Mouse (Mus musculus) midbrain, embryonic 15.5 days (tissue): ENCODE results near the gene Ms4a6b. TPM values are rescaled to one million over a fixed set of nuclear protein-coding genes. Genes with fewer than 3 reads are reported as not detected.
"Not testable (repeated sequence)": the region's sequence is repeated elsewhere in the genome, so short reads cannot be mapped to it uniquely, and the experiment has no call there.

Experiments
- ATAC-seq: fragments of 200-750 bp; cut with Nextera tagmentation; replicated peaks from 2 replicates; pipeline ENCODE4 v1.8.0; 2017; ENCODE audit warnings: moderate TSS enrichment
- H3K27ac ChIP-seq: fragments of 300-500 bp; sonication (generic); 2 replicates; pipeline ENCODE4 v1.5.1; 2015; ENCODE audit warnings: mild to moderate bottlenecking, inconsistent platforms
- H3K27me3 ChIP-seq: fragments of 300-500 bp; sonication (generic); replicated peaks from 2 replicates; pipeline ENCODE4 v1.6.1; 2015; ENCODE audit warnings: inconsistent platforms
- H3K36me3 ChIP-seq: fragments of 300-500 bp; sonication (generic); replicated peaks from 2 replicates; pipeline ENCODE4 v1.6.1; 2015; ENCODE audit warnings: inconsistent platforms
- H3K4me1 ChIP-seq: fragments of 300-500 bp; sonication (generic); 2 replicates; pipeline ENCODE4 v1.6.1; 2015; ENCODE audit warnings: inconsistent platforms
- H3K4me2 ChIP-seq: fragments of 300-500 bp; sonication (generic); 2 replicates; pipeline ENCODE4 v1.6.1; 2015; ENCODE audit warnings: inconsistent platforms, mild to moderate bottlenecking, moderate library complexity
- H3K4me3 ChIP-seq: fragments of 300-500 bp; sonication (generic); 2 replicates; pipeline ENCODE4 v1.5.1; 2015; ENCODE audit warnings: mild to moderate bottlenecking, inconsistent platforms
- H3K9ac ChIP-seq: fragments of 300-500 bp; sonication (generic); 2 replicates; pipeline ENCODE4 v1.6.1; 2015; ENCODE audit warnings: mild to moderate bottlenecking, inconsistent platforms
- H3K9me3 ChIP-seq: fragments of 300-500 bp; sonication (generic); 2 replicates; pipeline ENCODE4 v1.6.1; 2016; ENCODE audit warnings: inconsistent platforms
- WGBS: fragments of 180-500 bp; shearing (Covaris S2); methylation state at CpG from one replicate; pipeline ENCODE4 v1.1.7; 2015; ENCODE audit warnings: mixed read lengths; 5-methylcytosine and 5-hydroxymethylcytosine counted together
- polyA plus RNA-seq: library from polyadenylated mRNA; unstranded; fragments of >200 nt; fragmentation: Nextera tagmentation; extraction: Ambion mirVana; gene quantifications from 2 replicates; pipeline ENCODE4 v1.2.1, GENCODE M21; 2015

Ms4a6b gene
- polyA plus RNA-seq, result 2.5 and 2.7 TPM in 2 replicates

DNA sequence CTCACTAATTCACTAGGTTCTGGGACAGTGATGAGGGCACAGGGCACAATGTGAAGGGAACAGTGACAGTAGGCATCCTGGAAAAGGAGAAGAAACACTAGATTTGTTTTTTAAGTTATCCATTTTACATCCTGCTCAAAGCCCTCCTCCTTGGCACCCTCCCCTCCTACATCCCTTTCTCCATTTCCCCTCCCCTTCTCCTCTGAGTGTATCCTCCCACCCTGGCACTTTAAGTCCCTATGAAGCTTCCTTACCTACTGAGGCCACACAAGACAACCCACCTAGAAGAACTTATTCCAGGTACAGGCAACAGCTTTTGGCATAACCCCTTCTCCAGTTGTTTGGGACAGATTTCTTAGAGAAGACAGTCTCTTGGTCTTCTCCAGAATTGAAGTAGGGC, at the start of gene Ms4a6b:
Gene Ms4a6b, plus strand, starts transcription at position 267 of the 400 bp plus-strand sequence.
- no peak for ATAC-seq
- no peaks in the 10 kb centered on the region for H3K27me3 ChIP-seq
- H3K4me3 ChIP-seq, result no peak within 1 kb of the TSS
- no peaks in the 10 kb centered on the region for H3K4me1 ChIP-seq
- no peak within 1 kb of the TSS for H3K4me2 ChIP-seq
- H3K9ac ChIP-seq, result no peak within 1 kb of the TSS
- no peak within 1 kb of the TSS for H3K27ac ChIP-seq
- no peaks in the 10 kb centered on the region for H3K9me3 ChIP-seq
- H3K36me3 ChIP-seq, result no peaks in the 10 kb centered on the region

DNA sequence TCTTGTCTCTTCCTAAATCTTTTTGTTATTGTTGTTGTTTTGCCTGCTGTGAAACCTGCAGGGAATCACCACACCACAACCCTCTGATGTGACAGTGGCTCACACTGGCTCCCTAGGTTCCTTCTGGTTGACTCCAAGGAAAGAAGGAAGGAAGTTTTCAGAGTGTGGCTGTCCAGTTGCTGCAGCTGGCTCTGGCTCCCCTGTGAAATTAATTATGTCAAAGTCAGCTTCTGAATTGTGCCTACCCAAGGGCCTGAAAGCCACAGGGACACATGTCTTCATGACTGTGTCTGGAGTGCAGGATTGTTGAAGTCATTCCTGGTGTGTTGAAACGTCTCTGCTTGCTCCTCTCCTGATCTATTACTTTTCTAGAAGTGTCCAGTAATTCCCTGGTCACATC, 48.0 kb upstream of the Ms4a6b start:
- not testable (repeated sequence) for H3K27ac ChIP-seq, H3K9ac ChIP-seq, H3K36me3 ChIP-seq, H3K4me2 ChIP-seq, ATAC-seq, H3K9me3 ChIP-seq, H3K4me1 ChIP-seq, H3K4me3 ChIP-seq, H3K27me3 ChIP-seq
- WGBS, result 72% methylated on average over 1 of the region's 1 CpGs

- not testable (repeated sequence) for ATAC-seq, H3K9me3 ChIP-seq, H3K4me2 ChIP-seq, H3K36me3 ChIP-seq, H3K27ac ChIP-seq, H3K4me3 ChIP-seq, H3K4me1 ChIP-seq, H3K9ac ChIP-seq, H3K27me3 ChIP-seq
- WGBS, result 90% methylated on average over 4 of the region's 4 CpGs
Observed at GRCm38 (mm10) chr19:11469215-11469614, 47.1 kb upstream of the Ms4a6b start, which contains the start of gene Ms4a6c. TSS of gene Ms4a6c (plus strand) at chr19:11469366.

DNA sequence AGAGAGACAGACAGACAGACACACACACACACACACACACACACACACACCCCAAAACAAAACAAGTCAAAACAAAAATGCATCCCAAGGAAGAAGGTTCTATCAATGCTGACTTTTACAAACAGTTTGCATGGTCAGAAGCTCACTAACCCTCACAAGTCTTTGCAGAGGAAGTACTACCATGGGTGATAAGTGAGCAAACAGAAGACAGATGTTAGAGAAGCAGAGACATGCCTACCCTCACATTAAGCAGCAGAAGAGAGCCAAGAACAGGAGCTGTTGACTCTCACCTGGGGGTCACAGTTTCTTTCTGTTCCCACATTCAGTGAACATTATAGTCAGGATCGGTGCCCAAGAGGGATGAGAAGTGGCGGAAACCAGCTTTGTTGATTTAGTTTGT, 36.6 kb upstream of the Ms4a6b start:
- 92% methylated on average over 2 of the region's 2 CpGs for WGBS
- ATAC-seq, result no peak
- Histone ChIP-seq H3K9ac (no peak overlapping the region), H3K9me3 (no peaks in the 10 kb centered on the region), H3K27ac (no peak overlapping the region), H3K4me1 (no peaks in the 10 kb centered on the region), H3K27me3 (no peaks in the 10 kb centered on the region), H3K36me3 (no peaks in the 10 kb centered on the region), H3K4me2 (no peak overlapping the region), H3K4me3 (no peak overlapping the region)

DNA sequence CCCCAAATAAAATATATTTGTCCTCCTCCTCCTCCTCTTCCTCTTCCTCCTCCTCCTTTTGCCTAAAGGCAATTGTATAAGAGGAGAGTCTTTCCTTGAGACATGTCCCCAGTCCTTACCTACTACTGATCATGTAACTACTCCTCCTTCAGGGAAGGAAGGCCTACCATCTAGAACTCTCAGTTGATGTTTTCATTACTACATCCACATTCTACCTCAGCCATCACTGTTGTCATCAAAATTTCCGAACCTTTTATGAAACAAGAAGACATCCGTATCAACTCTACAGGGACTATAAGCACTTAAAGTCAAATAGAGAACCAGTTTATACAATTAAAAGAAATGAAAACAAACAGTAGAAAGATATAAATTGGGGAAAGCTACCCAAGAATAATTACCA, 33.6 kb upstream of the Ms4a6b start:
- H3K9ac ChIP-seq, result no peak overlapping the region
- H3K9me3 ChIP-seq, result no peaks in the 10 kb centered on the region
- H3K27ac ChIP-seq, result no peak overlapping the region
- no peak for ATAC-seq
- H3K4me1 ChIP-seq, result no peaks in the 10 kb centered on the region
- 96% methylated on average over 2 of the region's 2 CpGs for WGBS
- no peak overlapping the region for H3K4me3 ChIP-seq
- no peak overlapping the region for H3K4me2 ChIP-seq
- H3K36me3 ChIP-seq, result no peaks in the 10 kb centered on the region
- H3K27me3 ChIP-seq, result no peaks in the 10 kb centered on the region

- 72% methylated on average over 4 of the region's 4 CpGs for WGBS
- Histone ChIP-seq H3K4me2 (no peak overlapping the region), H3K4me3 (no peak overlapping the region), H3K9ac (no peak overlapping the region), H3K36me3 (no peaks in the 10 kb centered on the region), H3K27me3 (no peaks in the 10 kb centered on the region), H3K27ac (no peak overlapping the region), H3K4me1 (no peaks in the 10 kb centered on the region), H3K9me3 (no peaks in the 10 kb centered on the region)
- no peak for ATAC-seq
Observed at GRCm38 (mm10) chr19:11483941-11484340, 32.4 kb upstream of the Ms4a6b start.

- no peak overlapping the region for H3K27ac ChIP-seq
- no peak overlapping the region for H3K4me2 ChIP-seq
- H3K4me1 ChIP-seq, result no peaks in the 10 kb centered on the region
- WGBS, result 84% methylated on average over 3 of the region's 3 CpGs
- H3K9me3 ChIP-seq, result no peaks in the 10 kb centered on the region
- H3K27me3 ChIP-seq, result no peaks in the 10 kb centered on the region
- H3K4me3 ChIP-seq, result no peak overlapping the region
- no peaks in the 10 kb centered on the region for H3K36me3 ChIP-seq
- H3K9ac ChIP-seq, result no peak overlapping the region
- ATAC-seq, result no peak
Observed at GRCm38 (mm10) chr19:11484388-11484787, 31.9 kb upstream of the Ms4a6b start.

DNA sequence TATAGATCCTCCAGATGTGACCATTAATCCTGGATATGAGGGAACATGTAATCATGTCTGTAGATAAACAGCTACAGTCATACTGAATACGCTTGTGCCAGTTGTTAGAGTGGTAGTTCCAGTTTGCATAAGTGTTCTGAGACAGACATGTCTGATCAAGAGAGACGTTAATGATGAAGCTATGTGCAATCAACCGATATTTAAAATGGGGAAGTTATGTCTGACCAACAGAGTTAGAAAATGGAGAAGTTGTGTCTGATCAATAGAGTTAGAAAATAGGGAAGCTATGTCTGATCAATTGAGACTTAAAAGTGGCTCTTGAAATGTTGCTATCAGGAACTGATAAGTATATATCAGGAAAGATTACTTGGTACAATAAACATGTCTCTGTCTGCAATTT, 31.0 kb upstream of the Ms4a6b start:
- Histone ChIP-seq H3K4me3 (no peak overlapping the region), H3K9me3 (no peaks in the 10 kb centered on the region), H3K9ac (no peak overlapping the region), H3K4me2 (no peak overlapping the region), H3K36me3 (no peaks in the 10 kb centered on the region), H3K27ac (no peak overlapping the region), H3K27me3 (no peaks in the 10 kb centered on the region), H3K4me1 (no peaks in the 10 kb centered on the region)
- no peak for ATAC-seq
- 90% methylated on average over 3 of the region's 3 CpGs for WGBS

DNA sequence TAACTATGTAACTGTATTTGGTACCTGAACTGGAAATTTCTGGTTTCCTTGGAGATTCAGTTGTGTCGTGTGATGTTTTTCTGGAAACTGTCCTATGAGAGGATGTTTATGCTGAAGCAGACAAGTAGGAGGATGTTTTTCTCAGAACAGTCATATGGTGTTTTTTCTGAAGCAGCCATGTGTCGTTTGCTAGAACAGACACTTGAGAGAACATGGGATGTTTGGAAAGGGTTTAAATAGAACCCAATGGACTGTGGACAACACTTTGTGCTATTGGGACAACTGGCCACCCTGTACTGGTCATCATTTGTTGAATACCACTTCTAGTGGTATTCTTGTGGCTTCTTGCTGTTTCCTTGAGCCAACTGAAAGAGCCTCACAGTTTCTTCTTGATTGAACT, 30.6 kb upstream of the Ms4a6b start, which contains the start of gene Gm8369:
Gene Gm8369, plus strand, starts transcription at position 193 of the 400 bp plus-strand sequence.
- Histone ChIP-seq H3K27ac (no peak within 1 kb of the TSS), H3K27me3 (no peaks in the 10 kb centered on the region), H3K4me1 (no peaks in the 10 kb centered on the region), H3K4me2 (no peak within 1 kb of the TSS), H3K4me3 (no peak within 1 kb of the TSS), H3K9ac (no peak within 1 kb of the TSS), H3K9me3 (no peaks in the 10 kb centered on the region), H3K36me3 (no peaks in the 10 kb centered on the region)
- WGBS, result 86% methylated on average over 2 of the region's 2 CpGs
- ATAC-seq, result no peak

- WGBS, result 83% methylated on average over 1 of the region's 1 CpGs
Observed at GRCm38 (mm10) chr19:11486599-11486998, 29.7 kb upstream of the Ms4a6b start.

DNA sequence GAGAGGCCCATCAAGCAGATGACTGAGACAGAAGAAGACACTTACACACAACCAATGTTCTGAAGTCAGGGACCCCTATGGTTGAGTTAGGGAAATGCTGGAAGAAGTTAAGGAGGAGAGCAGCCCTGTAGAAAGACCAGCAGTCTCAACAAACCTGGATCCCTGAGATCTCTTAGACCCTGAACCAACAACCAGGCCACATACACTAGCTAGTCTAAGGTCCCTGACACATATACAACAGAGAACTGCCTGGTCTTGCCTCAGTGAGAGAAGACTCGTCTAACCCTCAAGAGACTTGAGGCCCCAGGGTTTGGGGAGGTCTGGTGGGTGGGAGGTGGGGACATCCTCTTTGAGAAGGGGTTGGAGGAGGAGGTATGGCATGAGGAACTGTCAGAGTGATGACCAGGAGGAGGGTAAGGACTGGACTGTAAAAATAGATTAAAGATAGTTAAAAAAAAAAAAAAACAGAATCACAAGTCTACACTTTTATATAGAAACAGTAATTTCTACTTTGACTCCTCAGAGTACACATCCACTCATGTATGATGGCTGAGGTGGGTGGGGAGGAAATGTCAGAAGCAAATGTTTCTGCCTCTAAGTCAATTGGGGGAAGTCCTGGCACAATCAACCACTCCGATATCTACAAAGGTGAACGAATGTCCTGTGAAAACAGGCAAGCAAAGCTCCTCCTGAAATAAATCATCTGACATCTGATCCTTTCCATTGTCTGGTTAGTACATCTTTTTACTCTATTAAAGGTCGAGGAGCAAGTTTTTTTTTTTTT, 24.7 kb upstream of the Ms4a6b start:
- WGBS, result 74% methylated on average over 4 of the region's 4 CpGs
- Histone ChIP-seq H3K9me3 (no peaks in the 10 kb centered on the region), H3K36me3 (no peaks in the 10 kb centered on the region), H3K4me2 (no peak overlapping the region), H3K4me3 (no peak overlapping the region), H3K27ac (no peak overlapping the region), H3K27me3 (no peaks in the 10 kb centered on the region), H3K4me1 (no peaks in the 10 kb centered on the region), H3K9ac (no peak overlapping the region)
- no peak for ATAC-seq

More at GRCm38 (mm10) chr19:11486599-11486998, 29.7 kb upstream of the Ms4a6b start:
- no peaks in the 10 kb centered on the region for H3K9me3 ChIP-seq
- no peaks in the 10 kb centered on the region for H3K4me1 ChIP-seq
- no peak overlapping the region for H3K4me3 ChIP-seq
- no peak overlapping the region for H3K9ac ChIP-seq
- ATAC-seq, result no peak
- no peak overlapping the region for H3K4me2 ChIP-seq
- H3K27me3 ChIP-seq, result no peaks in the 10 kb centered on the region
- no peaks in the 10 kb centered on the region for H3K36me3 ChIP-seq
- H3K27ac ChIP-seq, result no peak overlapping the region

DNA sequence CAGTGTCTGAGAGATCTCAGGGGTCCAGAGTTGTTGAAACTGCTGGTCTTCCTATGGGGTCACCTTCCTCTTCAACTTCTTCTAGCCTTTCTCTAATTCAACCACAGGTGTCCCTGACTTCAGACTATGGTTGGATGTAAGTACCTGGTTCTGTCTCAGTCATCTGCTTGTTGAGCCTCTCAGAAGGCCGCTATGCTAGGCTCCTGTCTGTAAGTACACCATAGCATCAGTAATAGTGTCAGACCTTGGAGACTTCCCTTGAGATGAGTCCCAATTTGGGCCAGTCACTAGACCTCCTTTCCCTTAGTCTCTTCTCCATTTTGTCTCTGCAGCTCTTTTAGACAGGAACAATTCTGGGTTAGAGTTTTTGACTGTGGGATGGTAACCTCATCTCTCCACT, 23.6 kb upstream of the Ms4a6b start:
- 84% methylated on average over 1 of the region's 1 CpGs for WGBS
- Histone ChIP-seq H3K4me2 (no peak overlapping the region), H3K36me3 (no peaks in the 10 kb centered on the region), H3K9me3 (no peaks in the 10 kb centered on the region), H3K27ac (no peak overlapping the region), H3K4me3 (no peak overlapping the region), H3K9ac (no peak overlapping the region), H3K4me1 (no peaks in the 10 kb centered on the region), H3K27me3 (no peaks in the 10 kb centered on the region)
- no peak for ATAC-seq

- no peaks in the 10 kb centered on the region for H3K4me1 ChIP-seq
- no peaks in the 10 kb centered on the region for H3K27me3 ChIP-seq
- H3K36me3 ChIP-seq, result no peaks in the 10 kb centered on the region
- ATAC-seq, result no peak
- H3K27ac ChIP-seq, result no peak overlapping the region
- H3K9me3 ChIP-seq, result no peaks in the 10 kb centered on the region
- H3K9ac ChIP-seq, result no peak overlapping the region
- H3K4me3 ChIP-seq, result no peak overlapping the region
- WGBS, result 81% methylated on average over 3 of the region's 3 CpGs
- no peak overlapping the region for H3K4me2 ChIP-seq
Observed at GRCm38 (mm10) chr19:11494519-11494918, 21.8 kb upstream of the Ms4a6b start.
